Mouse (Mus musculus) testis, adult 2 months (tissue): Measurements from ENCODE around the gene Foxj3. TPM values are rescaled to one million over a fixed set of nuclear protein-coding genes. Genes with fewer than 3 reads are reported as not detected.

ENCODE experiments used
- H3K27ac ChIP-seq: fragments of 200-500 bp; 2 replicates; pipeline ENCODE4 v1.5.1; 2012; ENCODE audit warnings: low read depth, low read length; ENCODE audit not compliant: control insufficient read depth, insufficient read depth
- H3K27me3 ChIP-seq: fragments of 200-500 bp; 2 replicates; pipeline ENCODE4 v1.6.1; 2012; ENCODE audit warnings: mild to moderate bottlenecking, low read length, moderate library complexity; ENCODE audit not compliant: control insufficient read depth, insufficient read depth
- H3K36me3 ChIP-seq: fragments of 200-500 bp; 2 replicates; pipeline ENCODE4 v1.6.1; 2012; ENCODE audit warnings: mild to moderate bottlenecking, low read length; ENCODE audit not compliant: control insufficient read depth, insufficient read depth
- H3K4me1 ChIP-seq: fragments of 200-500 bp; 2 replicates; pipeline ENCODE4 v1.6.1; 2012; ENCODE audit warnings: low read length; ENCODE audit not compliant: control insufficient read depth, insufficient read depth
- H3K4me3 ChIP-seq: fragments of 200-500 bp; 2 replicates; pipeline ENCODE4 v1.5.1; 2012; ENCODE audit warnings: low read depth, mild to moderate bottlenecking, low read length, moderate library complexity, mixed read lengths; ENCODE audit not compliant: control insufficient read depth
- CTCF ChIP-seq: fragments of 200-500 bp; IDR thresholded peaks from 2 replicates; pipeline ENCODE4 v1.5.1; 2012; ENCODE audit warnings: low read depth, mild to moderate bottlenecking, inconsistent platforms, low read length, moderate library complexity; ENCODE audit not compliant: control insufficient read depth, insufficient read depth, insufficient replicate concordance
- POLR2A ChIP-seq: fragments of 200-500 bp; IDR thresholded peaks from 2 replicates; pipeline ENCODE4 v1.6.1; 2012; ENCODE audit warnings: low read depth, mild to moderate bottlenecking, inconsistent platforms, low read length, moderate library complexity; ENCODE audit not compliant: control insufficient read depth
- polyA plus RNA-seq: library from polyadenylated mRNA; depleted of rRNA; stranded (reverse); fragments of >200 nt; gene quantifications from 2 replicates; pipeline ENCODE4 v1.2.3, GENCODE M21; 2012

Foxj3 gene
- polyA plus RNA-seq, 1 experiment: 8.8 TPM

GRCm38 (mm10) chr4:119512731-119513141 is 24.1 kb upstream of the Foxj3 start:
- H3K36me3 ChIP-seq: no peaks in the 10 kb centered on the region
- H3K4me1 ChIP-seq: no peaks in the 10 kb centered on the region
- TF ChIP-seq CTCF: no peak
- TF ChIP-seq POLR2A: no peak
- H3K27ac ChIP-seq: no peak overlapping the region
- no peak overlapping the region for H3K4me3 ChIP-seq
- no peaks in the 10 kb centered on the region for H3K27me3 ChIP-seq

- TF ChIP-seq CTCF: no peak
- no peak for TF ChIP-seq POLR2A
- no peaks in the 10 kb centered on the region for H3K27me3 ChIP-seq
- no peak overlapping the region for H3K27ac ChIP-seq
- H3K4me3 ChIP-seq: no peak overlapping the region
- no peaks in the 10 kb centered on the region for H3K4me1 ChIP-seq
- no peaks in the 10 kb centered on the region for H3K36me3 ChIP-seq
Measured at GRCm38 (mm10) chr4:119523575-119523974, 13.2 kb upstream of the Foxj3 start.

GRCm38 (mm10) chr4:119524010-119524409 is 12.8 kb upstream of the Foxj3 start:
- Histone ChIP-seq H3K4me3 (no peak overlapping the region), H3K27me3 (no peaks in the 10 kb centered on the region), H3K4me1 (no peaks in the 10 kb centered on the region), H3K36me3 (no peaks in the 10 kb centered on the region), H3K27ac (no peak overlapping the region)
- no peak for TF ChIP-seq POLR2A
- no peak for TF ChIP-seq CTCF

- Histone ChIP-seq H3K27me3 (no peaks in the 10 kb centered on the region), H3K4me1 (no peaks in the 10 kb centered on the region), H3K4me3 (no peak overlapping the region), H3K36me3 (no peaks in the 10 kb centered on the region), H3K27ac (no peak overlapping the region)
- TF ChIP-seq CTCF (no peak), POLR2A (no peak)
Measured at GRCm38 (mm10) chr4:119524466-119524865, 12.3 kb upstream of the Foxj3 start.

GRCm38 (mm10) chr4:119526329-119526845 is 10.4 kb upstream of the Foxj3 start:
- no peaks in the 10 kb centered on the region for H3K27me3 ChIP-seq
- no peak overlapping the region for H3K4me3 ChIP-seq
- no peak for TF ChIP-seq POLR2A
- TF ChIP-seq CTCF: no peak
- H3K27ac ChIP-seq: no peak overlapping the region
- H3K36me3 ChIP-seq: no peaks in the 10 kb centered on the region
- no peaks in the 10 kb centered on the region for H3K4me1 ChIP-seq

GRCm38 (mm10) chr4:119531813-119532212 is 5.0 kb upstream of the Foxj3 start:
- no peak for TF ChIP-seq CTCF
- no peak for TF ChIP-seq POLR2A
- H3K27me3 ChIP-seq: no peaks in the 10 kb centered on the region
- H3K4me3 ChIP-seq: no peak overlapping the region
- H3K4me1 ChIP-seq: no peaks in the 10 kb centered on the region
- H3K36me3 ChIP-seq: no peaks in the 10 kb centered on the region
- no peak overlapping the region for H3K27ac ChIP-seq

- TF ChIP-seq CTCF (no peak), POLR2A (no peak)
- H3K36me3 ChIP-seq: no peaks in the 10 kb centered on the region
- peaks cover under 1% of the 10 kb centered on the region; the same call in 1 of the 2 replicates for H3K4me1 ChIP-seq
- H3K4me3 ChIP-seq: no peak overlapping the region
- no peak overlapping the region for H3K27ac ChIP-seq
- no peaks in the 10 kb centered on the region for H3K27me3 ChIP-seq
Measured at GRCm38 (mm10) chr4:119535103-119535502, 1.7 kb upstream of the Foxj3 start.

- Histone ChIP-seq H3K27ac (no peak overlapping the region), H3K4me3 (no peak overlapping the region), H3K4me1 (peaks cover 3% of the 10 kb centered on the region; the same call in 1 of the 2 replicates), H3K27me3 (no peaks in the 10 kb centered on the region), H3K36me3 (no peaks in the 10 kb centered on the region)
- TF ChIP-seq POLR2A (no peak), CTCF (no peak)
Measured at GRCm38 (mm10) chr4:119537436-119537835, 632 bp downstream of the Foxj3 start.
